Mouse (Mus musculus): ENCODE data around the gene Dusp2. TPM values are rescaled to one million over a fixed set of nuclear protein-coding genes. Genes with fewer than 3 reads are reported as not detected.
A peak's percentile ranks its signal among the peaks of the same experiment; 100 is the strongest.

Dusp2 gene
- total RNA-seq, 2 experiments from 2014 or later = 1.6 to 2.5 TPM

GRCm38 (mm10) chr2:127322671-127323285, 13.2 kb upstream of the Dusp2 start:
- intact Hi-C loops (cut with DNase I) = no loop called here
- no peak for DNase-seq (ENCODE audit: low spot score in 2 of 2)

GRCm38 (mm10) chr2:127323667-127324066, 12.3 kb upstream of the Dusp2 start:
- no peak for DNase-seq (ENCODE audit: low spot score in 2 of 2)
- intact Hi-C loops (cut with DNase I) = no loop called here

- DNase-seq (ENCODE audit: low spot score in 2 of 2) = no peak
- intact Hi-C loops (cut with DNase I) = no loop called here
Measured at GRCm38 (mm10) chr2:127324456-127324855, 11.5 kb upstream of the Dusp2 start.

GRCm38 (mm10) chr2:127328090-127328851, 7.7 kb upstream of the Dusp2 start:
- no peak for DNase-seq (ENCODE audit: low spot score in 2 of 2)
- intact Hi-C loops (cut with DNase I) = no loop called here

GRCm38 (mm10) chr2:127332807-127333570, 3.0 kb upstream of the Dusp2 start:
- intact Hi-C loops (cut with DNase I) = loop anchor here (10.0 kb wide), 1 partner anchor 168 kb away; no protein-coding TSS in a partner anchor
- no peak for DNase-seq (ENCODE audit: low spot score in 2 of 2)

GRCm38 (mm10) chr2:127333945-127334603, 1.9 kb upstream of the Dusp2 start:
- DNase-seq (ENCODE audit: low spot score in 2 of 2) = no peak
- intact Hi-C loops (cut with DNase I) = loop anchor here (10.0 kb wide), 1 partner anchor 169 kb away; no protein-coding TSS in a partner anchor

- no peak for DNase-seq (ENCODE audit: low spot score in 2 of 2)
- intact Hi-C loops (cut with DNase I) = loop anchor here (10.0 kb wide), 1 partner anchor 170 kb away; no protein-coding TSS in a partner anchor
Measured at GRCm38 (mm10) chr2:127335078-127335541, 849 bp upstream of the Dusp2 start.

GRCm38 (mm10) chr2:127336497-127336832, 506 bp downstream of the Dusp2 start:
- intact Hi-C loops (cut with DNase I) = loop anchor here (10.0 kb wide), 1 partner anchor 172 kb away; no protein-coding TSS in a partner anchor
- no peak for DNase-seq (ENCODE audit: low spot score in 2 of 2)

GRCm38 (mm10) chr2:127336885-127337284, 926 bp downstream of the Dusp2 start:
- DNase-seq (ENCODE audit: low spot score in 2 of 2) = no peak
- intact Hi-C loops (cut with DNase I) = loop anchor here (10.0 kb wide), 1 partner anchor 172 kb away; no protein-coding TSS in a partner anchor

GRCm38 (mm10) chr2:127337531-127337930, 1.6 kb downstream of the Dusp2 start:
- DNase-seq (ENCODE audit: low spot score in 2 of 2) = no peak
- intact Hi-C loops (cut with DNase I) = loop anchor here (10.0 kb wide), 1 partner anchor 173 kb away; no protein-coding TSS in a partner anchor

- DNase-seq (ENCODE audit: low spot score in 2 of 2) = no peak
- intact Hi-C loops (cut with DNase I) = loop anchor here (10.0 kb wide), 1 partner anchor 173 kb away; no protein-coding TSS in a partner anchor
Measured at GRCm38 (mm10) chr2:127338012-127338411, 2.1 kb downstream of the Dusp2 start.

- intact Hi-C loops (cut with DNase I) = loop anchor here (10.0 kb wide), 1 partner anchor 174 kb away; no protein-coding TSS in a partner anchor
- DNase-seq (ENCODE audit: low spot score in 2 of 2) = no peak
Measured at GRCm38 (mm10) chr2:127338416-127338815, 2.5 kb downstream of the Dusp2 start, which contains the start of gene Astl. Gene Astl (plus strand): TSS chr2:127338639.

GRCm38 (mm10) chr2:127338833-127339232, 2.9 kb downstream of the Dusp2 start:
- no peak for DNase-seq (ENCODE audit: low spot score in 2 of 2)
- intact Hi-C loops (cut with DNase I) = loop anchor here (10.0 kb wide), 1 partner anchor 174 kb away; no protein-coding TSS in a partner anchor

- intact Hi-C loops (cut with DNase I) = loop anchor here (10.0 kb wide), 1 partner anchor 174 kb away; no protein-coding TSS in a partner anchor
- no peak for DNase-seq (ENCODE audit: low spot score in 2 of 2)
Measured at GRCm38 (mm10) chr2:127339262-127339661, 3.3 kb downstream of the Dusp2 start.

- intact Hi-C loops (cut with DNase I) = no loop called here
- peak; percentile 29 to 31 for DNase-seq (ENCODE audit: low spot score in 2 of 2)
Measured at GRCm38 (mm10) chr2:127341159-127341558, 5.2 kb downstream of the Dusp2 start.

- intact Hi-C loops (cut with DNase I) = no loop called here
- DNase-seq (ENCODE audit: low spot score in 2 of 2) = no peak
Measured at GRCm38 (mm10) chr2:127346334-127346733, 10.4 kb downstream of the Dusp2 start.

- intact Hi-C loops (cut with DNase I) = no loop called here
- DNase-seq (ENCODE audit: low spot score in 2 of 2) = no peak
Measured at GRCm38 (mm10) chr2:127347147-127347985, 11.4 kb downstream of the Dusp2 start.

GRCm38 (mm10) chr2:127353881-127354280, 17.9 kb downstream of the Dusp2 start:
- intact Hi-C loops (cut with DNase I) = no loop called here
- no peak for DNase-seq (ENCODE audit: low spot score in 2 of 2)

All from left cerebral cortex, postnatal 36 days (tissue).